Mouse (Mus musculus): Measurements from ENCODE around the gene Hist1h2bp. TPM values are rescaled to one million over a fixed set of nuclear protein-coding genes. Genes with fewer than 3 reads are reported as not detected.
A peak's percentile ranks its signal among the peaks of the same experiment; 100 is the strongest.
"Not testable (repeated sequence)": the region's sequence is repeated elsewhere in the genome, so short reads cannot be mapped to it uniquely, and the experiment has no call there.

Gene Hist1h2bp
- total RNA-seq, 2 experiments from 2014 or later = 192 to 223 TPM

GRCm38 (mm10) chr13:21782361-21783254 is 4.7 kb upstream of the Hist1h2bp start:
- not testable (repeated sequence) for DNase-seq (ENCODE audit: low spot score in 2 of 2)

- peak in 1 of 2 experiments; percentile 21 for DNase-seq (ENCODE audit: low spot score in 2 of 2)
Measured at GRCm38 (mm10) chr13:21783255-21783617, 4.0 kb upstream of the Hist1h2bp start, which contains the start of gene Hist1h3i. Gene Hist1h3i, minus strand, starts transcription at chr13:21783370.

GRCm38 (mm10) chr13:21783734-21784161 is 3.5 kb upstream of the Hist1h2bp start:
- DNase-seq (ENCODE audit: low spot score in 2 of 2) = no peak

- no peak for DNase-seq (ENCODE audit: low spot score in 2 of 2)
Measured at GRCm38 (mm10) chr13:21784311-21784710, 3.0 kb upstream of the Hist1h2bp start.

GRCm38 (mm10) chr13:21786189-21786898 is 917 bp upstream of the Hist1h2bp start:
- DNase-seq (ENCODE audit: low spot score in 2 of 2) = no peak

- no peak for DNase-seq (ENCODE audit: low spot score in 2 of 2)
Measured at GRCm38 (mm10) chr13:21787760-21788593, 716 bp downstream of the Hist1h2bp start.

GRCm38 (mm10) chr13:21789925-21790324 is 2.7 kb downstream of the Hist1h2bp start:
- no peak for DNase-seq (ENCODE audit: low spot score in 2 of 2)

GRCm38 (mm10) chr13:21790601-21791283 is 3.5 kb downstream of the Hist1h2bp start:
- DNase-seq (ENCODE audit: low spot score in 2 of 2) = no peak

- no peak for DNase-seq (ENCODE audit: low spot score in 2 of 2)
Measured at GRCm38 (mm10) chr13:21795584-21795983, 8.3 kb downstream of the Hist1h2bp start.

- DNase-seq (ENCODE audit: low spot score in 2 of 2) = not testable (repeated sequence)
Measured at GRCm38 (mm10) chr13:21797163-21797562, 9.9 kb downstream of the Hist1h2bp start.

GRCm38 (mm10) chr13:21803058-21803457 is 15.8 kb downstream of the Hist1h2bp start:
- DNase-seq (ENCODE audit: low spot score in 2 of 2) = not testable (repeated sequence)

GRCm38 (mm10) chr13:21810073-21810472 is 22.8 kb downstream of the Hist1h2bp start, which contains the start of the genes Hist1h2bq and Hist1h2ao:
Gene Hist1h2bq, minus strand, starts transcription at chr13:21810197.
Gene Hist1h2ao, plus strand, starts transcription at chr13:21810465.
- DNase-seq (ENCODE audit: low spot score in 2 of 2) = not testable (repeated sequence)

GRCm38 (mm10) chr13:21811074-21811473 is 23.8 kb downstream of the Hist1h2bp start:
- not testable (repeated sequence) for DNase-seq (ENCODE audit: low spot score in 2 of 2)

- not testable (repeated sequence) for DNase-seq (ENCODE audit: low spot score in 2 of 2)
Measured at GRCm38 (mm10) chr13:21811539-21811938, 24.3 kb downstream of the Hist1h2bp start, which contains the start of gene Hist1h4m. Gene Hist1h4m, plus strand, starts transcription at chr13:21811746.

- not testable (repeated sequence) for DNase-seq (ENCODE audit: low spot score in 2 of 2)
Measured at GRCm38 (mm10) chr13:21812092-21812491, 24.8 kb downstream of the Hist1h2bp start.

- not testable (repeated sequence) for DNase-seq (ENCODE audit: low spot score in 2 of 2)
Measured at GRCm38 (mm10) chr13:21820082-21820890, 33.0 kb downstream of the Hist1h2bp start.

- no peak for DNase-seq (ENCODE audit: low spot score in 2 of 2)
Measured at GRCm38 (mm10) chr13:21828511-21828910, 41.2 kb downstream of the Hist1h2bp start.

GRCm38 (mm10) chr13:21830344-21830743 is 43.1 kb downstream of the Hist1h2bp start:
- no peak for DNase-seq (ENCODE audit: low spot score in 2 of 2)

Data from adrenal gland, postnatal 4 days (tissue).